Mouse (Mus musculus): Measurements from ENCODE around the gene Atg9a.
A peak's percentile ranks its signal among the peaks of the same experiment; 100 is the strongest.

The Atg9a gene

GRCm38 (mm10) chr1:75160256-75160617 is 31.8 kb downstream of the Atg9a start:
- no peak for DNase-seq

GRCm38 (mm10) chr1:75159540-75160255 is 32.3 kb downstream of the Atg9a start:
- no peak for DNase-seq

DNA sequence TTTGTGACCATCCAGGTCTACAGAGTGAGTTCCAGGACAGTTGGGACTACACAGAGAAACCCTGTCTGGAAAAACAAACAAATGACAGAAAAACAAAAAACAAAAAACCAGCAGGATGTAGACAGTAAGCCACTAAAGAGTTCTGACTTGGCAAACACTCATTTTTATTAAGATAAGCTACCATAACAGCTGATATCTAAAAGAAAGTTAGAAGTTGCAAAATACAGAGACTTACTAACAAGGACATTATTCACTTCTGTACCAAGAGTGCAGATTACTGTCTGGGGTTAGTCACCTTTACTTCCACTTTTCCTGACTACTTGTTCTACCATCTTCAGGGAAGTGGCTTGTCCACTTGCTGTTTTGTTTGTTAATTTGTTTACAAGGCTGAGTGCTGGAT is 33.0 kb downstream of the Atg9a start:
- no peak for DNase-seq

GRCm38 (mm10) chr1:75155837-75156236 is 36.2 kb downstream of the Atg9a start:
- no peak for DNase-seq

GRCm38 (mm10) chr1:75148727-75149126 is 43.3 kb downstream of the Atg9a start:
- no peak for DNase-seq

GRCm38 (mm10) chr1:75147411-75148135 is 44.4 kb downstream of the Atg9a start:
- DNase-seq: no peak

- peak; percentile 46 for DNase-seq
Observed at GRCm38 (mm10) chr1:75145589-75145988, 46.4 kb downstream of the Atg9a start.

DNA sequence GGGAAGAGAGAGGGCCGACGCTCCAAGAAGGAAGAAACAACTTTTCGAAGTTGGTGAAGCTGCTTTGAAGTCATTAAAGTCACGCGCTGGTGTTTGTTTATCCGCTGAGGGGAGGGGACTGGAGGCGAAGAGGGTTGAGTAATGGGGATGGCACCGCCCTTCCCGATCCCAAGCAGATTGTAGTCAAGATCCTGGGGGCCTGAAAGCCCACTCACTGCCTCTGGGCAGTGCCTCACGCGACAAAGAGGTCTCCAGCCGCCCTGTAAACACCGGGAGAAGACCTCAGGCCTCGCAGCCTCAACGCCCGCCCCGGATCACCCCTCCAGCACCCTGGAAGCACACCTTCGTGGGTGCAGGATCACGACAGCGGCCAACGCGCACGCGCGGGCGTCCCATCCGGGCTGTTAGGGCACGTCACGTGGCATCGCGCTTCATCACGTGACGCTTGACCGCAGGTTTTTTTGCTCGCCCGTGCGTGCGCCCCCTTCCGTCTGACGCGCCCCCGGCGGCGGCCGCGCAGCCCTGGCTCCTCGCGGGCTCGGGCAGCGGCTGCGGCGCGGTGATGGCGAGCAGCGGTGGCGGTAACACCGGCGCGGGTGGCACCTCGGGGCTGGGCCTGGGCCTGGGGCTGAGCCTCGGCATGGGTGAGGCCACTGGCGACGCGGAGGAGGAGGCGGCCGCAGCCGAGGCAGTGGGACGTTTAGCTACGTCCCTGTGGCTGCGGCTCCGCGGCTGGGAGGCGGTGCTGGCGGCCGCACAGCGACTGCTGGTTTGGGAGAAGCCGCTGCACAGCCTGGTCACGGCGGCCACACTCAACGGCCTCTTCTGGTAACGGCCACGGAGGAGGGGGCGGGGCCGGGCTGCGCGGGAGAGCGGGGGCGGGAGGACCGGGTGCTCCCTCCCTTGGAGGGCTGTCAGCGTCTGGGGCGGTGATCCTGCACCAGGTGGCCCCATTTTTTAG is 49.4 kb downstream of the Atg9a start, which contains the start of the genes Cnppd1 and Retreg2:
Gene Cnppd1, minus strand, starts transcription at position 411 of the 961 bp plus-strand sequence.
Gene Retreg2, plus strand, starts transcription at position 478 of the 961 bp plus-strand sequence.
- peak; percentile 98 for DNase-seq

- DNase-seq: peak; percentile 89
Observed at GRCm38 (mm10) chr1:75141486-75142190, 50.4 kb downstream of the Atg9a start.

DNA sequence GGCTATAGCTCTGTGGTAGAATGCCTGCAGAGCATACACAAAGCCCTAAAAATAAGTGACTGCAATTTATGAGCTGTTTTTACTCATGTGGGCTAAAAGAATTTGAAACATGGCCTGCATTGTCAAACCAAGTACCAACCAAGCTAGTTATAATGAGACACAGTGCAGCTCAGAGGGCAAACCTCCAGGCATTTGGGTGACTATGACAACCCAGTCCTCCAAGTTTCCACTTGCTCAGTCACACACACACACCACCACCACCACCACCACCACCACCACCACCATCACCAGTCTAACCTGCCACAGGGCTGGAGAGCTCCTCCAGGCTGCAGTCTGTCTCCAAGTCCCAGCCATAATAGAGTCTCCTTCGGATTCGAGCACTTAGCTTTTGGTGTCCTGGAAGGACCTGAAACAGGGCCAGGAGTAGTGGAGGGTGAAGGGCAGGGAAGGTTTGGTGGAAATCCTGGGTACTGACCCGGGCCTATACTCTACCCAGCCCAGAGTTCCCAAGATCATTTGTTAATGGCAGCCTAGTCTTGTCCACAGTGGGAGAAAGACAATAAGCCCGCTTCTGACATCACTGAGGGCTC is 51.3 kb downstream of the Atg9a start:
- DNase-seq: peak; percentile 25

GRCm38 (mm10) chr1:75138448-75138847 is 53.5 kb downstream of the Atg9a start:
- DNase-seq: no peak

- DNase-seq: peak; percentile 77
Observed at GRCm38 (mm10) chr1:75136730-75137129, 55.3 kb downstream of the Atg9a start.

DNA sequence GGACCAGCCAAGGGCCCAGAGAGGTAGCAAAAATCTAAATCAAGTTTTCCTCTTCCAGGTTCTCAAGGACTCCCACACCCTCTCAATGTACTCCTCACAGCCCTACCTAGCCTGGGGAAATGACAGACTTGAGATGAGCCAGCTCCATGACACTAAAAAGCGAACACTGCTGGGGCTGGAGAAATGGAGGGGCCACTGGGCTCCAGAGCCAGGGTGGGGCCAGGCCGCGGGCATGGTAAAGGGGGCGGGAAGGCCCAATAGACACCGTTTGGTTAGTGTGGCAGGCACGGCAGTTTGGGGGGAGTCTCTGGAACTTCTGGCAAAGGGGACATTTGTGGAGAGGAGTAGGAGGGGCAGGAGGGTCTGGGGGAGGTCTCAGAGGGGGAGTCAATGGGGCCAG is 55.7 kb downstream of the Atg9a start:
- DNase-seq: peak; percentile 67

DNA sequence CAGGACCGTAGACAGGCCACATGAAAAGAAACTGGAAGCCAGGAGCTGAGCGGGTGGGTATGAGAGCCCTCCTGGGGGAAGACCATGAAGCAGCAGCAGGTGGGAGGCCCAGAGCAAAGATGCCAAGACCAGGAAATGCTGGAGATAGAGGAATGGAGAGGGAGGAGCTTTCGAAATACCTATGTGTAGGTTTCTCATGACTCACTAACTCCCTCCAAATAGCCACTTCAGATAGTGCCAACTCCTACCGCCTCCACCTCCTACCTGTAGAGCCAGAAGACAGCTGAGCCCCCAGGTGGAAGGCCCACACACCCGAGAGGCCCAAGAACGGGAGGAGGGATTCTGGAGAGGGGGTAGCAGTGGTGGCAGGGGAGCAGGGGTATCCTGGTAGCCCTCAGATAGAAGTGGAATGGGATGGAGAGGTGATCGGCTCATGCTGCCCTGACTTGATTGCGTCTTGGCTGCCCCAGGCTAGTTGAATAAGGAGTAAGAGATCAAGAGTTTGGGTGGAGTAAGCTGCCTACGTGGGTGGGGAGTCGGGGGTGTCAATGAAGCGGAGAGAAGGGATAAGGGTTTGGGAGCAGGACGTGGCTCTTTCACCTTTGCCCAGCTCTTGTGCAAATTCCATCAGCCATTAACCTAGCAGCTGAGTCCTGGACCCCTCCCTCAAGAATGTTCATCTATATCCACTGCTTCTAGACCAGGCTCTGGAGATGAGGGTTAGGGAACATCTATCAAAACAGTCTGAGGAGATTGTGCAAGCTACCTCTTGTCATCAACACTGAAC is 58.4 kb downstream of the Atg9a start, which contains the start of gene Slc23a3:
Gene Slc23a3, minus strand, starts transcription at position 470 of the 787 bp plus-strand sequence.
- no peak for DNase-seq

Measured in liver (tissue).